Comparison of ENCODE assay signal across 8 mouse cellular contexts in genomic region chr2:102407363-102408184, GRCm38 (mm10). TPM values are rescaled to one million over a fixed set of nuclear protein-coding genes. Genes with fewer than 3 reads are reported as not detected.
DNase-seq lines count a peak whose midpoint lies in the region; ATAC-seq and TF ChIP-seq lines count a peak whose summit lies in the region.

Gene Trim44, minus strand, starts transcription at chr2:102407828.

- H3K4me2 ChIP-seq in hindbrain, embryonic 14.5 days (replicated peaks): peak within 1 kb of the TSS; percentile 39
- H3K4me2 ChIP-seq in limb, embryonic 12.5 days: peak within 1 kb of the TSS; percentile 30

- H3K27ac ChIP-seq in bone marrow macrophage, adult 2 months (ENCODE audit: insufficient read depth, low read depth, low read length): no peak within 1 kb of the TSS
- no peak within 1 kb of the TSS for H3K27ac ChIP-seq in gastrocnemius, adult 2 months
- peak within 1 kb of the TSS; percentile 48 for H3K27ac ChIP-seq in hindbrain, embryonic 14.5 days
- no peak within 1 kb of the TSS for H3K27ac ChIP-seq in limb, embryonic 12.5 days
- H3K27ac ChIP-seq in olfactory bulb, adult 2 months (ENCODE audit: insufficient read depth, low read depth, low read length): no peak within 1 kb of the TSS

- intact Hi-C loops in gastrocnemius, adult 2 months (cut with DNase I): loop anchor here (10.0 kb wide), 1 partner anchor 1617 kb away; the partner anchor contains the start of genes 4931422A03Rik and Fbxo3

- no peak within 1 kb of the TSS for H3K4me3 ChIP-seq in bone marrow macrophage, adult 2 months (ENCODE audit: insufficient read depth, low read length)
- H3K4me3 ChIP-seq in gastrocnemius, adult 2 months: peak within 1 kb of the TSS; percentile 36
- no peak within 1 kb of the TSS for H3K4me3 ChIP-seq in hindbrain, embryonic 14.5 days (replicated peaks; ENCODE audit: low read length)
- H3K4me3 ChIP-seq in limb, embryonic 12.5 days (replicated peaks): no peak within 1 kb of the TSS
- H3K4me3 ChIP-seq in olfactory bulb, adult 2 months (ENCODE audit: insufficient read depth, low read depth, low read length): no peak within 1 kb of the TSS

- H3K9me3 ChIP-seq in hindbrain, embryonic 14.5 days (ENCODE audit: control insufficient read depth, low read length): no peaks in the 10 kb centered on the region
- no peaks in the 10 kb centered on the region for H3K9me3 ChIP-seq in limb, embryonic 12.5 days

- 0 out of 2 replicates have a peak, but pooled peaks have one; percentile 66 for ATAC-seq in hindbrain, embryonic 14.5 days (ENCODE audit: low FRiP score)
- ATAC-seq in limb, embryonic 12.5 days (ENCODE audit: insufficient number of reproducible peaks, insufficient read depth, low FRiP score, low TSS enrichment, low read depth): no peak

- no peak for TF ChIP-seq POLR2A in bone marrow macrophage, adult 2 months (IDR thresholded peaks at IDR 0.05; ENCODE audit: borderline replicate concordance, low read depth, low read length)
- no peak for TF ChIP-seq POLR2A in olfactory bulb, adult 2 months (IDR thresholded peaks at IDR 0.05; ENCODE audit: insufficient read depth, low read depth, low read length)

- H3K9ac ChIP-seq in hindbrain, embryonic 14.5 days: no peak within 1 kb of the TSS
- H3K9ac ChIP-seq in limb, embryonic 12.5 days (replicated peaks): no peak within 1 kb of the TSS

- H3K27me3 ChIP-seq in hindbrain, embryonic 14.5 days (ENCODE audit: control insufficient read depth, insufficient read depth, low read length): no peaks in the 10 kb centered on the region
- H3K27me3 ChIP-seq in limb, embryonic 12.5 days: no peaks in the 10 kb centered on the region

- TF ChIP-seq CTCF in bone marrow macrophage, adult 2 months (IDR thresholded peaks at IDR 0.05; ENCODE audit: low read depth, low read length): no peak
- TF ChIP-seq CTCF in gastrocnemius, adult 2 months (IDR thresholded peaks at IDR 0.05): no peak
- TF ChIP-seq CTCF in olfactory bulb, adult 2 months (IDR thresholded peaks at IDR 0.05; ENCODE audit: insufficient read depth, low read depth, low read length): no peak

- DNase-seq in layer of hippocampus, adult 18-20 months (ENCODE audit: low spot score in 2 of 2): no peak
- DNase-seq in layer of hippocampus, adult 9-11 months: no peak
- DNase-seq in gastrocnemius, adult 2 months: no peak
- DNase-seq in hindbrain, embryonic 14.5 days (ENCODE audit: low spot score): peak; percentile 57
- no peak for DNase-seq in ovary, postnatal 14 days (ENCODE audit: low spot score)

- WGBS in hindbrain, embryonic 14.5 days: 30% methylated on average over 14 of the region's 14 CpGs
- WGBS in limb, embryonic 12.5 days: 32% methylated on average over 14 of the region's 14 CpGs
- WGBS in olfactory bulb, adult 2 months: 27% methylated on average over 14 of the region's 14 CpGs

- 0 out of 2 replicates have a peak, but pooled peaks cover 3% of the 10 kb centered on the region for H3K4me1 ChIP-seq in bone marrow macrophage, adult 2 months (ENCODE audit: control insufficient read depth, insufficient read depth, low read length)
- H3K4me1 ChIP-seq in hindbrain, embryonic 14.5 days (replicated peaks; ENCODE audit: control insufficient read depth, insufficient read depth, low read length): peaks cover 15% of the 10 kb centered on the region
- peaks cover 10% of the 10 kb centered on the region for H3K4me1 ChIP-seq in limb, embryonic 12.5 days (replicated peaks)
- H3K4me1 ChIP-seq in olfactory bulb, adult 2 months (ENCODE audit: control insufficient read depth, insufficient read depth, low read length): no peaks in the 10 kb centered on the region

- no peaks in the 10 kb centered on the region for H3K36me3 ChIP-seq in hindbrain, embryonic 14.5 days (replicated peaks; ENCODE audit: control insufficient read depth, insufficient read depth)
- no peaks in the 10 kb centered on the region for H3K36me3 ChIP-seq in limb, embryonic 12.5 days

RNA-seq across cellular contexts. Expression of gene Trim44, which starts in this region (rescaled TPM):
- total RNA-seq in layer of hippocampus, adult 18-20 months (2021): 100 to 1,000 TPM; 169 to 180 TPM
- 29.9 and 40.3 TPM in 2 replicates for polyA plus RNA-seq in bone marrow macrophage, adult 2 months (2012; ENCODE audit: insufficient read depth, insufficient read length, missing spikeins)
- 10 to 100 TPM; 15.9 to 17.1 TPM for total RNA-seq in gastrocnemius, adult 2 months (2021)
- 74.2 and 77.7 TPM in 2 replicates for polyA plus RNA-seq in hindbrain, embryonic 14.5 days (2014; fragmentation: Nextera tagmentation; extraction: Ambion mirVana)
- polyA plus RNA-seq in limb, embryonic 12.5 days (2016; fragmentation: Nextera tagmentation; extraction: Ambion mirVana): 49.9 and 51.4 TPM in 2 replicates
- 108 and 163 TPM in 2 replicates for polyA plus RNA-seq in olfactory bulb, adult 2 months (2012; ENCODE audit: insufficient read depth, insufficient read length, low replicate concordance, missing spikeins)

Comparison
In these comparisons a context has a peak if more than half of its experiments do, and no peak if none do; other contexts are left out.
1. RNA of gene Trim44 (total RNA-seq): 169 to 180 TPM in layer of hippocampus, adult 18-20 months; 15.9 to 17.1 TPM in gastrocnemius, adult 2 months; every median in the first group is over 4 times any median in the second.